Mouse (Mus musculus): ENCODE measurements at regions not wholly inside any gene's neighbourhood (a gene's known extent, or its start where the extent isn't known, plus 50 kb on each side); places are given as distances from the start of the nearest gene placed in this dataset.

- TF ChIP-seq CHD2 (IDR thresholded peaks at IDR 0.05; ENCODE audit: low read depth, low read length) (no peak), ZC3H11A (IDR thresholded peaks at IDR 0.05; ENCODE audit: borderline replicate concordance, low read depth, low read length) (no peak), MAFK (IDR thresholded peaks at IDR 0.05; ENCODE audit: insufficient read depth, low read depth, low read length) (no peak)
These were observed 483.8 kb upstream of the Adam5 start for GRCm38 (mm10) chr8:25307956-25308355.

All from ES-E14 (cell line).